Comparison of ENCODE assay signal across 8 mouse cellular contexts in the genomic region with DNA sequence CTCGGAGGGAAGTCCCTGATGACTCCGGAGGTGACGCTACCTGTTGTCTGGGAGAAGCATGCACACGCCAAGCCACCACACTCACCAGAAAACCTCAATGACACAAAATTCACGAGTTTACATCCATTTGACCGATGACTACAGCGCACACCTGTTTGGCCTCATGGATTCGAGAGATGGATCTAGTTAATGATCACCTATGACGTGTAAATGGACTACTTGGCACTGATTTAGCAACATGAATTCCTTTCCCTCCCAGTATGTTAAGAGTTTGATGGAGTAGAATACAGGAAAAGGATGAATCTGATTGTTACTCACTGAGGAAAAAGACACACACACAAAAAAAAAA.
A peak's percentile ranks its signal among the peaks of the same experiment; 100 is the strongest.
DNase-seq lines count a peak whose midpoint lies in the region; ATAC-seq and TF ChIP-seq lines count a peak whose summit lies in the region.

No protein-coding gene starts in this region.

- 13% methylated on average over 9 of the region's 9 CpGs for WGBS in heart, adult 2 months
- WGBS in thymus, adult 2 months = 10% methylated on average over 9 of the region's 9 CpGs
- WGBS in liver, embryonic 14.5 days (ENCODE audit: insufficient replicate concordance) = 11% methylated on average over 9 of the region's 9 CpGs

- intact Hi-C loops in heart, adult 2 months (cut with DNase I) = loop anchor here (2.0 to 5.0 kb wide), 2 partner anchors 34 to 96 kb away; no protein-coding TSS in a partner anchor
- intact Hi-C loops in heart, postnatal 25 days (cut with DNase I) = loop anchor here (1.0 to 5.0 kb wide), 4 partner anchors 35 to 206 kb away; no protein-coding TSS in a partner anchor

- H3K27me3 ChIP-seq in heart, adult 2 months (ENCODE audit: control insufficient read depth, insufficient read depth, low read length) = no peaks in the 10 kb centered on the region
- no peaks in the 10 kb centered on the region for H3K27me3 ChIP-seq in thymus, adult 2 months (ENCODE audit: control insufficient read depth, insufficient read depth, low read length)
- H3K27me3 ChIP-seq in liver, embryonic 14.5 days (ENCODE audit: control insufficient read depth, insufficient read depth, low read length) = no peaks in the 10 kb centered on the region

- no peak for TF ChIP-seq EP300 in heart, adult 2 months (IDR thresholded peaks at IDR 0.05; ENCODE audit: insufficient read depth, low read depth, low read length)
- TF ChIP-seq EP300 in liver, embryonic 14.5 days (IDR thresholded peaks at IDR 0.05; ENCODE audit: low read depth) = no peak

- peaks cover 2% of the 10 kb centered on the region for H3K79me2 ChIP-seq in heart, adult 2 months (replicated peaks; ENCODE audit: control insufficient read depth, insufficient read depth, low read length)

- H3K36me3 ChIP-seq in heart, adult 2 months (ENCODE audit: control insufficient read depth, insufficient read depth, low read length) = 0 out of 2 replicates have a peak, but pooled peaks cover 3% of the 10 kb centered on the region
- no peaks in the 10 kb centered on the region for H3K36me3 ChIP-seq in thymus, adult 2 months (ENCODE audit: control insufficient read depth, insufficient read depth, low read length)
- no peaks in the 10 kb centered on the region for H3K36me3 ChIP-seq in liver, embryonic 14.5 days (replicated peaks; ENCODE audit: control insufficient read depth, insufficient read depth, low read depth)

- TF ChIP-seq CTCF in heart, adult 2 months (IDR thresholded peaks at IDR 0.05) = no peak
- no peak for TF ChIP-seq CTCF in thymus, adult 2 months (IDR thresholded peaks at IDR 0.05; ENCODE audit: borderline replicate concordance, control insufficient read depth, extremely low read depth, insufficient read depth, low read length, poor library complexity)
- TF ChIP-seq CTCF in liver, embryonic 14.5 days (IDR thresholded peaks at IDR 0.05; ENCODE audit: low read depth) = no peak

- H3K9ac ChIP-seq in heart, adult 2 months (ENCODE audit: low read depth, low read length) = peak overlapping the region; percentile 60
- H3K9ac ChIP-seq in liver, embryonic 14.5 days (replicated peaks) = peak overlapping the region; percentile 73

- peaks cover 12% of the 10 kb centered on the region for H3K4me1 ChIP-seq in heart, adult 2 months (ENCODE audit: control insufficient read depth, insufficient read depth, low read length)
- peaks cover 10% of the 10 kb centered on the region for H3K4me1 ChIP-seq in thymus, adult 2 months (replicated peaks; ENCODE audit: control insufficient read depth, insufficient read depth, low read length)
- H3K4me1 ChIP-seq in liver, embryonic 14.5 days (replicated peaks; ENCODE audit: control insufficient read depth in 2 of 2, insufficient read depth in 2 of 2, low read length in 1 of 2) = peaks cover 2 to 10% of the 10 kb centered on the region in 2 experiments; a peak in 2 of 4 replicates

- DNase-seq in heart, adult 2 months = no peak
- DNase-seq in heart, postnatal 25 days (ENCODE audit: low spot score) = no peak
- no peak for DNase-seq in thymus, adult 2 months
- no peak for DNase-seq in thymus, postnatal 36 days
- DNase-seq in liver, embryonic 14.5 days (ENCODE audit: low read depth in 3 of 3, low spot score in 3 of 3) = no peak
- no peak for DNase-seq in embryo, embryonic 10.5 days (ENCODE audit: low spot score)
- DNase-seq in spleen, postnatal 4 days (ENCODE audit: low spot score in 2 of 2) = no peak
- DNase-seq in thymus, postnatal 0 days (ENCODE audit: low spot score) = no peak

- no peaks in the 10 kb centered on the region for H3K9me3 ChIP-seq in liver, embryonic 14.5 days (ENCODE audit: control insufficient read depth, low read length)

- peak overlapping the region; percentile 65 for H3K4me3 ChIP-seq in heart, adult 2 months
- H3K4me3 ChIP-seq in thymus, adult 2 months (ENCODE audit: control insufficient read depth, insufficient read depth, low read length) = peak overlapping the region; percentile 52
- peak overlapping the region; percentile 63 to 71 for H3K4me3 ChIP-seq in liver, embryonic 14.5 days (ENCODE audit: insufficient read depth in 1 of 2, low read depth in 2 of 2, low read length in 2 of 2)

- H3K27ac ChIP-seq in heart, adult 2 months = peak overlapping the region; percentile 89
- H3K27ac ChIP-seq in thymus, adult 2 months (ENCODE audit: control insufficient read depth, insufficient read depth, low read length) = no peak overlapping the region
- no peak overlapping the region for H3K27ac ChIP-seq in liver, embryonic 14.5 days

- TF ChIP-seq POLR2A in heart, adult 2 months (IDR thresholded peaks at IDR 0.05; ENCODE audit: insufficient read depth, low read depth, low read length) = no peak
- no peak for TF ChIP-seq POLR2A in thymus, adult 2 months (IDR thresholded peaks at IDR 0.05; ENCODE audit: control insufficient read depth, extremely low read depth, insufficient read depth, low read length, poor library complexity)

- peak overlapping the region; percentile 72 for H3K4me2 ChIP-seq in liver, embryonic 14.5 days (ENCODE audit: low read depth)

- ATAC-seq in liver, embryonic 14.5 days (ENCODE audit: insufficient read depth) = no peak
